Mouse (Mus musculus) urinary bladder, adult 18-20 months (tissue): ENCODE results near the gene Eppin.

Source experiments
- DNase-seq, 2 experiments: peaks; one replicate each; pipeline ENCODE4 v3.0.0; 2022; ENCODE audit warnings: low spot score in 2 of 2, mixed read lengths in 2 of 2

Gene Eppin

GRCm38 (mm10) chr2:164560106-164560505, 33.3 kb downstream of the Eppin start:
- no peak for DNase-seq

DNA sequence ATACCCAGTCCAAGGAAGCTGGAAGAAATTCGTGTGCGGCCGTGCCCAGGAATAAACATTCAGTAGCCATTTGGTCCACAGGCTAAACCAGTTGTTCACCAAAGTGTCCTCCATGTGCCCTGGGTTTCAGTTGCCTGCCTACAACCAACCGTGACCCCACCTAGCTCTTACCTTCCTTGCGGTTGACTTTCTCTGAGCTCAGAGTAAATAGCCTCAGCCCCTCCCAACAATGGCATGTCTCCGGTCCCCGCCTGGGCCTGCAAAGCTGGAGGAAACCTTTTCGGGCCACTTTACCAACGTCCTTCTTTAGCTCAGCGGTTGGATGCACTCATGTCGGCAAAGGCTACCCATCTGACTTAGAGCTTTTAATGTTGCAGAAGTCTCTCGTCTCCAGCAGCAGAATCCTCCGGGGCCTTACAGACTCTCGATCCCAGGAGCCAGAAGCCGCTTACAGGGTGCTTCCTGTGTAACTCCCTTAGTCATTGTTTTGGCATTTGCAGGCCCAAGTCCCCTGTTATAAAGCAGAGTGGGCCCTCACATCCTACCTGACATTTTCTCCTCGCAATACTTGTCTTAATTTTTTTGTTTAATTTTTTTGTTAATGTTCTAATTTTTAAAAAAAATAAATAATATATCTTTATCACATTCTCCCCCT, 34.3 kb downstream of the Eppin start:
- DNase-seq = peak; percentile 41 to 62

DNA sequence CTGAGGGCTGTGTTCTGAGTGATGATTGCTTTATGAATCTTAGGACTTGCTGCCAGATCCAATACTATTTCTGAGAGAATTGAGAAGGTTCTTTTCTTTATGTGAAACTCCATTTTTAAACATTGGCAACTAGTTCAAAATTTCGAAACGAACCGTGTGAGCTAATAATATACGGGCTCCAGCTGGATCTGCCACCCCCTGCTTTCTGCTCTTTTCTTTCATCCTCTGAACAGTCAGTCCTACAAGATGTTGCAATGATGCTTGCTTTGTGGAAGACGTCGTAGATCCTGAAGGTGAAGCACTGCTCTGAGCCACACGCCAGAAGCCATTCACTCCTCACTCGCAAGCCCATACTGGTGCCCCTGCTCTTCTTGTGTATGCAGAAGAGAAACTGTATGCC, 35.0 kb downstream of the Eppin start:
- DNase-seq = no peak

DNA sequence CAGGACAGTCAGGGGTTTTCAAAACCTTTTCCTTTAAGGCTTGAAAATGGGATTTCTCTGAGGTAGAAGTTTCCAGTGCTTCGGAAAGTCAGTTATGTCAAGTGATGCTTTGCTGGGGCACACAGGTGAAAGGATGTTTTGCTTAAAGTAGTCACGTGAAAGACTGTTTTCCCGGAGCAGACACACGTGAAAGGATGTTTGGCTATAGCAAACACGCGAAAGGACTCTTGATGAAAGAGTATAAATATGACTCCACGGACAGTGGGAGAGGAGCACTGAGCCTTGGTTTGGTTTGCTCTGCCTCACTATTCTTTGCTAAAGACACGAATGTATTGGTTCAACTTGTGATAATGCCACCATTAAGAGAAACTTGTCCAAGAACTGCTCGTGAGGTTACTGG, 41.9 kb downstream of the Eppin start:
- DNase-seq = no peak

DNA sequence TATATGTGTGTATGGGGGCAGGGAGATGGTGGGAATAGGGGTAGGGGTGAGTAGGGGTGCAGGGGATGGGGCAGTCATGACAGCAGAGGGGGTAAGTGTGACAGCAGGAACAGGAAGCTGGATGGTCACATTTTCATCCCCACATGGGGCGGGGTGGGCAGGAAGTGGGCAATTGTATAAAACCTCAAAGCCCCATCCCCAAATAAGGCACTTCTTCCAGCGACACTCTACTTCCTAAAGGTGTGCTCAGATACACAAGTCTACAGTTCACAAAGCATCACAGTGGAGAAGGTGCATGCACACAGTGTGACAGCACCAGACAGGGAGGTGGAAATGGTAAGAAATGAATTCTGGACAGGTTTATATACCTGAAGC, 42.5 kb downstream of the Eppin start:
- no peak for DNase-seq

DNA sequence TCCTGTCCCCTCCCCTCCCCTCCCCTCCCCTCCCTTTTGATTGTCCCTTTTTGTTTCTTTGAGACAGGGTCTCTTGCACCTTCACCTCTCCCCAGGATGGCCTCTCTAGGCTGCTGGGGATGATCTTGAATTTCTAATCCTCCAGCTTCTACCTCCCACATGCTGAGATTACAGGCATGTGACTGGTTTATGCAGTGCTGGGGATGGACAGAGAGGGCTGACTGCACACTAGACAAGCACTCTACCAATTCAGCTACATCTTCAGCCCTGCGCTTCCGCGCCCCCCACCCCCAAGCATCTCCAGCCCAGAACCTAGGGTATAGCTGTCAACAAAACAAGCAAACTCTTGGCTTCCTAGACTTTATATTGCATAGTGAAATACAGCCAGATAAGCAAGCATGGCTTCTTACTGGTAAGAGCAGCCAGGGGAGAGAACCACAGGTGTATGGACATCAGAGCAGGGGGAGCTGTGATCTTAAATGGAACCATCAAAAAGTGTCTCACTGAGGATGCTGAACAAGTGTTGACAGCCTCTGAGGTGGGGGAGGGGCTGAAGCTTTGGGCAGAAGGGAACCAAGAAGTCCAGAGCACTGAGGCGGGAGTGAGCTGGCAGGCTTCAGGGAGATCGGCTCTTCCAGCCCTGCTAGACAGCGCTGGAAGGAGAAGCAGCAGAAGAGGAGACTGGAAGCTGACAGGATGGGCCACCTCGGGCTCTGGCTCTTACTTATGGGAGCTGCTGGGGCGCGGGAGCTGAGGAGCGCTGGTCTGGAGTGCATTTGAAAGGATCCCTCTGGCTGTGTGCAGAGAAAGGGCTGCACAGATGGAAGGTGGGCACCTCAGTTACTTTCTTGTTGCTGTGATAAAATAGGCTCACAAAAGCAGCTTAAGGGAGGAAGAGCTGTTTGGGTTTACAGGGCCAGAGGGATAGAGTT, 43.2 kb downstream of the Eppin start:
- DNase-seq = no peak

GRCm38 (mm10) chr2:164549338-164549737, 44.1 kb downstream of the Eppin start:
- DNase-seq = no peak

DNA sequence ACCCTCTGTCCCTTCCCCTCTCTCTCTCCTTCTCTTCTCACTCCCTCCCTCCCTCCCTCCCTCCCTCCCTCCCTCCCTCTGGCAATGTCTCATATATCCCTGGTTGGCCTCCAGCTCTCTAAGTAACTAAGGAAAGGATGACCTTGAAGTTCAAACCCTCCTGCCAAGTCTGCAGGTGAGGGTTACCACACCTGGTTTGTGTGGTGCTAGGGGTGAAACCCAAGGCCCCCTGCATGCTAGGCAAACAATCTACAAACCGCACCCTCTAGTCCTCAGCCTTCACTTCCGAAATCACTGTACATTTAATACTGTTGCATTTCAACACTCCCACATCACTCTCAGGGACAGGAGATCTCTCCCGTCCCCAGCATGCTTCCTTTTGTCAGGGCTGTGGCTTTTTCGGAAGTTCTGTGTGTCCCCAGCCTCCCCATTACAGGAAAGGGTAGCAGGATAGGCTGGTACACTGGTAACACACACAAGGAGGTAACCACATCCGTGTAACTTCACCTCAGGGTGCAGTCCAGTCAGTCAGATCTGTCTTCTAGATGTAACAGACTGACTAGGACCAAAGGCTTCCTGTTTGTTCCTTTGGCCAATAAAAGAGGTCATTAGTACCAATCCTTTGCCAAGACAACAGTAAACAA, 48.8 kb downstream of the Eppin start:
- DNase-seq = no peak

DNA sequence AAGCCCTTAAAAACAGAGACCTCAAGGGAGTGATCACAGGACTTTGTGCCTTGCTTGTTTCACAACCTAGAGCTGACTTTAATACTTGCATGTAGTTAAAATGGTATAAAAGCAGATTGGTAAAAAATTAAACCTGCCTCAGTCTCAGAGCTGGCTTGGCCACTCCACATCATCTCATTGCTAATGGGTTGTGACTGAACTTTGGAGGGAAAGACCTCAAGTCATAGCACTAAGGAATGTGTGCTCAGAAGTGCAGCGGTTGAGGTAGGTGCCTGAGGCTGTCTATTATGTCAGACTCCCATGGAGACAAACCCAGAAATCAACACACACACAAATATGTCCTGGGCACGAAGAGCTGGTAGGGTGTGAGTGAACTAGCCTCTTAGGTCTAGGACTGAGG, 49.6 kb downstream of the Eppin start:
- no peak for DNase-seq

DNA sequence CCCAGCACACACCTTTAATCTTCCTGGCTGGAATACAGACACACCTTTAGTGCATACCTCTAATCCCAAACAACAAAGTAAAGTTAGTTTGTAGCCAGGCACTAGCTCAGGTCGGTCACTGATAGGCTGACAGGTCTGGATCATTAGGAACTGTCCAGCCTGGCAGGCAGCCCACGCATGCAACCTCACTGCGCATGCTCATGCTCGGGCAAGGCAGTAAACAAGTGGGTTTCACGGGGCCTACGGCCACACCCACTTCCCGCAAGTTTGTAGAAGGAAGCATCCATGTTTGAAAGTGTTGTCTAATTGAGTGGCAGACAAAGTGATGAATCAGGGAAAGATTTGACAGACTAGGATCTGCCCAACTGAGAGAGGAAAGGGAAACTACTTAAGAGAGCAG, 50.8 kb downstream of the Eppin start:
- DNase-seq = no peak

DNA sequence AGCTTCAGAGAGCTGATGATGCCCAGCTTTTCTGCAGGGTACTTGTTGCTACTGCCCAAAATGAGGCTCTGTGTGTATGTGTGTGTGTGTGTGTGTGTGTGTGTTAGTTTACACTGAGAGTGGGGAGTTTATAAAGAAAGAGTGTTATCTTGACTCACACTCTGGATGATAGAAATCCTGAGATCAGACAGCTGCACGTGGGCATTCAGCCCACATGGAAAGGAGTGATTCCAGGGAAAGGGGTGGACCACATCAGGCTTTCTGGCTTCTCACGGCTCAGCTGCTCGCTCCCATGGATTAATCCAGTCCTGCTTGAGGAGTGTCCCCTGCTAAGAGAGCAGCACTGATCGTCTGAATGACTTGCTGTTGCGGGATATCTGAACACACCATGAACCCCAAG, 51.3 kb downstream of the Eppin start:
- no peak for DNase-seq

DNA sequence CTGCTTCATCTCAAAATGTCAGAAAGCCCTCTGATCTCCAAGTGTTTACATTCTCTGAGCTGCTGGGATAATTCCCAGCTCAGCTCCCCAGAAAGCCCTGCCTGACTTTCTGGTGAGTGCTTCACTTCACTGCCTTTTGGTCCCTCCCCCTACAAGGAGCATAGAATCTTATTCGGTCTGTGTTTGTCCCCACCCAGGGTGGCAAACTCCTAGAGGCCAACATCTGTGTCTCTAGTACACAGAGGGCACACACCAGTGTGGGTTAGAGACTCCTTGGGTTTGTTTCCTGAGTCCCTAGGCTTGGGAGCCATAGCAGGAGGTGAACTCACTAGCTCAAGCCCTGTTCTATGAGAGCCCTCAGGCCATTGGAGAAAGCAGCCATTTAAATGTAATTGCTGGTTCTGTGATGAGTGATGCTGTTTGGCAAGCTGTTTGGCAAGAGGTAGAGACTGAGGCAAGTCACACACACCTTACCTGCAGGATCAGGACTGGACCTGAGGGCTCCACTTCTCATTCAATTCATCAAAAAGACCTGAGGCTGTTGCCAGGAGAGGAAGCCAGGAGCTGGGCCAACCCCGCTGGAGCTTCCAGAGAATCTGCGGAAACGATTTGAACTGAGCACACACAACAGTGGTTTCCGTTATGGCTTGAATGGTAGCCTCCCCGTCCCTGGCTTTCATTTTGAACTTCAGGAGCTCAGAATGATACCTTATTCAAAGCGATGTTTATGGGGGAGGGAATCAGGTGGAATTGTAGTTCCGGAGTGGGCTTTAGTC, 52.6 kb downstream of the Eppin start:
- DNase-seq = no peak
